Mouse (Mus musculus): Measurements from ENCODE around the gene Rad51b. TPM values are rescaled to one million over a fixed set of nuclear protein-coding genes. Genes with fewer than 3 reads are reported as not detected.

Rad51b gene
- polyA plus RNA-seq, 1 experiment from 2014 or later, result 7.1 TPM

GRCm38 (mm10) chr12:79633458-79634106 is 336.5 kb downstream of the Rad51b start:
- no peak for DNase-seq (ENCODE audit: extremely low spot score, low spot score)
- no peak overlapping the region for H3K4me3 ChIP-seq
- H3K36me3 ChIP-seq (replicated peaks), result no peaks in the 10 kb centered on the region
- H3K9me3 ChIP-seq, result no peaks in the 10 kb centered on the region
- WGBS, result 91% methylated on average over 9 of the region's 9 CpGs
- H3K4me1 ChIP-seq, result peaks cover 6% of the 10 kb centered on the region
- H3K27ac ChIP-seq, result no peak overlapping the region
- no peaks in the 10 kb centered on the region for H3K27me3 ChIP-seq (ENCODE audit: poor library complexity, severe bottlenecking)

DNA sequence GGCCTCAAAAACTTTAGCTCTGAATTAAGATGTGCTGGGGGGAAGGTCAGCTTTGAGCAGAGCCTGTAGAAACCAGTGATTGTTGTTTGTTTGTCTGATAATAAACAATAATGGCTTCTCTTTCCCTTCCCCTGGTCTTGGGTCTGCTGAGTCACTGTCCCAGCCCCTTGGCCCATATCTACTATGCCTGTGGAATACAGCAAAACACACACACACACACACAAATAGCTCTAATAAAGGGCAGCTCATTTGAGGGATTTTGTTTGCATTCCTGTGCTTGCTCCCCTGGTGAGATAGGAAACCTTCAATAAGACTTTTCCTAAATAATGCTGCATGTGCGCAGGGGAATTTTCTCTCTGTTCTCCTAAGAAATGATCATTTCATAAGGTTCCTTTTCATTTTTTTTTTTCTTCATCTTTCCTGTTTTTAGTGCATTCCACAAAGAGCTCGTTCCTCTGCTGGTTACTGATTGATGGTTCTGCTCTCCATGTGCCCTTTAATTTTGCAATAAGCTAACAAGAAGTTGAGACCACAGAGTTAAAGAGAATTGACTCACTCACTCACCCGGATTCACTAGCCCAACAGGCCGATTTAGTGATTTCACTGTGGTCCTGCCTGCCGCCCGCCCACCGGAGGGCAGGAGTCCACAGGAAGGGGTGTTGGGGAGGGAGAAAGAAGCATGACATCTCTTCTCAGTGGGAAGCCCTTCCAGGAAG is 344.6 kb downstream of the Rad51b start:
- DNase-seq (ENCODE audit: extremely low spot score, low spot score), result no peak
- H3K4me3 ChIP-seq, result no peak overlapping the region
- peaks cover 15% of the 10 kb centered on the region for H3K4me1 ChIP-seq
- peak overlapping the region; percentile 58; the same call in 1 of the 2 replicates for H3K27ac ChIP-seq
- 51% methylated on average over 7 of the region's 7 CpGs for WGBS
- no peaks in the 10 kb centered on the region for H3K36me3 ChIP-seq (replicated peaks)
- H3K27me3 ChIP-seq (ENCODE audit: poor library complexity, severe bottlenecking), result no peaks in the 10 kb centered on the region
- H3K9me3 ChIP-seq, result no peaks in the 10 kb centered on the region; the same call in 1 of the 2 replicates

DNA sequence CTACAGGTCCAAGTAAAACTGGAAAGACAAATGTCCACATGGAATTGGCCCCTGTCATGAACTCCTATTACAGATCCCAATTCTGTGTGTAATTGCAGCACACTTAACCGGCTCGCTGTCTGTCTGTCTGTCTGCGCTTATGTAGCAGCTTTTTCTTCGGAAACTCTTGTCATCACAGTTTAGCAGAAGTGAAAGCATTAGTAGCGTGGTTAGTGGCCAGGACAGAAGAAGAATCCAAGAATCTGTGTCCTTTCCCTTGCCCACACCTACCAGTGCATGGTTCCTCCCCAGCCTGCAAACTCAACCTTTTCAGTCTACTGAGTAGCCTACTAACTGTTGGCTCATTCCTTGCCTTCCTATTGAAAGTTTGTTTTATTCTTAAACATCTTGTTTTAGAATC is 345.6 kb downstream of the Rad51b start:
- H3K4me3 ChIP-seq, result no peak overlapping the region
- H3K4me1 ChIP-seq, result peaks cover 22% of the 10 kb centered on the region
- H3K9me3 ChIP-seq, result no peaks in the 10 kb centered on the region; the same call in 1 of the 2 replicates
- no peak for DNase-seq (ENCODE audit: extremely low spot score, low spot score)
- no peaks in the 10 kb centered on the region for H3K27me3 ChIP-seq (ENCODE audit: poor library complexity, severe bottlenecking)
- 94% methylated on average over 5 of the region's 5 CpGs for WGBS
- no peaks in the 10 kb centered on the region for H3K36me3 ChIP-seq (replicated peaks)
- H3K27ac ChIP-seq, result no peak overlapping the region

GRCm38 (mm10) chr12:79645656-79646055 is 348.6 kb downstream of the Rad51b start:
- Histone ChIP-seq H3K4me1 (peaks cover 43% of the 10 kb centered on the region), H3K9me3 (no peaks in the 10 kb centered on the region), H3K27me3 (ENCODE audit: poor library complexity, severe bottlenecking) (no peaks in the 10 kb centered on the region), H3K36me3 (replicated peaks) (no peaks in the 10 kb centered on the region), H3K4me3 (no peak overlapping the region), H3K27ac (no peak overlapping the region)
- 90% methylated on average over 4 of the region's 4 CpGs for WGBS
- DNase-seq (ENCODE audit: extremely low spot score, low spot score), result no peak

DNA sequence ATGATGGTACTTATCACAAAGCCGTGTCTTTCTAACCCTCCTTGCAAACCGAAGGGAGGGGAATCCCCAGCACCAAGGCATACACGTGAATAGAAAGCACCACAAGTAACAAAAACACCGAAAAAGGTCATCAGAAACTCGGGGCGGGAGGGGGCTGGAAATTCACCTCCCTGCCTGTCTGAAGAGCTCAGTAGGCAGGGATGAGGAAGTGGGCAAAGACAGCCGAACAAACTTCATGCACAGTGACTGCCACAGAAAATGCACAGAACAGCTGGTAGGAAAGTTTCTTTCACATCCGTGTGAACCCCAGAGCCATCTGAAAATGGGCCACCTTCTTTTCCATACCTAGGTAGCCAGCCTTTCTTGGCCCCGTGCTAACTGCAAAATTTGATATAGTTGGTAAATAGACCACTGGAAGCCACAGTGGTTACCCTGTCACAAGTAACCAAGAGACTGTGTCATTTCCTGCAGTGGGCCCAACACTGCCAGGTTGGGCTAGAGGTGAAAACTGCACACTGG is 349.6 kb downstream of the Rad51b start:
- Histone ChIP-seq H3K27me3 (ENCODE audit: poor library complexity, severe bottlenecking) (no peaks in the 10 kb centered on the region), H3K9me3 (no peaks in the 10 kb centered on the region), H3K27ac (peak overlapping the region; percentile 67; the same call in 1 of the 2 replicates), H3K4me1 (peaks cover 34% of the 10 kb centered on the region), H3K36me3 (replicated peaks) (no peaks in the 10 kb centered on the region), H3K4me3 (no peak overlapping the region)
- 91% methylated on average over 9 of the region's 9 CpGs for WGBS
- no peak for DNase-seq (ENCODE audit: extremely low spot score, low spot score)

DNA sequence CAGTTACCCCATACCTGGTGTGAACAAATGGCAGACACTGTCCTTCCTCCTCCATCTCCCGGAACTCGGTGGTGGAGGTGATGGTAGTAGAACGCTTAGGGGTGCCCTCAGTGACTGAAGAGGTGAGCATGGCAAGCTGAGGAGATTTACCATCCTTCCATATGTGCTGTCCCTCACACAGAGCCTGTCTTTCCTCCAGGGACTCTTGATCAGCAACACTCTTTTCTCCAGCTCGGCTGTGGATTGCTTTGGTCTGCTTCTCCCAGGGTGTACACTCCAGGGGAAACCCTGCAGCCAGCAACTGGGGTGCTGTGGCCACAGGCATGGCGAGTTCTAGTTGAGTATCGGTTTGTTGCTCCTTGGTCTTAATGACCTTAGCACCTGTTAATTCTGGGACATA is 350.3 kb downstream of the Rad51b start:
- DNase-seq (ENCODE audit: extremely low spot score, low spot score), result no peak
- H3K27me3 ChIP-seq (ENCODE audit: poor library complexity, severe bottlenecking), result no peaks in the 10 kb centered on the region
- no peak overlapping the region for H3K4me3 ChIP-seq
- no peaks in the 10 kb centered on the region for H3K9me3 ChIP-seq
- peaks cover 28% of the 10 kb centered on the region for H3K4me1 ChIP-seq
- WGBS, result 95% methylated on average over 6 of the region's 6 CpGs
- H3K36me3 ChIP-seq (replicated peaks), result no peaks in the 10 kb centered on the region
- peak overlapping the region; percentile 67 for H3K27ac ChIP-seq

DNA sequence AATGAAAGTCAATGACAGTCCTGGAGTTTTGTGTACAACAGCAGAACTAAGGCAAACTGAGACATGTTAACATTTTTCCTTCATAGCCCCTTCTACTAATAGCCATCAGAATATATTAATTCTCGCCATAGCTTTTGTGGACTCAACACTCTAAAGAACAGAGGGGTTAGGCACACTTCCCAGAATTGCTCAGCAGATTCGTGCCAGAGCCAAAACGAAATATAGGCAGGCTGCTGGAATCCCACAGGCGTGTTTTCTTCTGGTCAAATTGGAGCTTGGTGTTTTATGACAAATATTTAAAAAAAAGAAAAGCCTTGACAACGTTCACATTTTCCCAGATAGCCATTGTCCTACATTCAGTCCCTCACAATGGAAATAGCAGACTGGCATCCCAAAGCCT is 350.9 kb downstream of the Rad51b start:
- Histone ChIP-seq H3K4me1 (peaks cover 28% of the 10 kb centered on the region), H3K27me3 (ENCODE audit: poor library complexity, severe bottlenecking) (no peaks in the 10 kb centered on the region), H3K9me3 (no peaks in the 10 kb centered on the region), H3K4me3 (no peak overlapping the region), H3K36me3 (replicated peaks) (no peaks in the 10 kb centered on the region), H3K27ac (peak overlapping the region; percentile 78)
- no peak for DNase-seq (ENCODE audit: extremely low spot score, low spot score)
- WGBS, result 89% methylated on average over 5 of the region's 5 CpGs

DNA sequence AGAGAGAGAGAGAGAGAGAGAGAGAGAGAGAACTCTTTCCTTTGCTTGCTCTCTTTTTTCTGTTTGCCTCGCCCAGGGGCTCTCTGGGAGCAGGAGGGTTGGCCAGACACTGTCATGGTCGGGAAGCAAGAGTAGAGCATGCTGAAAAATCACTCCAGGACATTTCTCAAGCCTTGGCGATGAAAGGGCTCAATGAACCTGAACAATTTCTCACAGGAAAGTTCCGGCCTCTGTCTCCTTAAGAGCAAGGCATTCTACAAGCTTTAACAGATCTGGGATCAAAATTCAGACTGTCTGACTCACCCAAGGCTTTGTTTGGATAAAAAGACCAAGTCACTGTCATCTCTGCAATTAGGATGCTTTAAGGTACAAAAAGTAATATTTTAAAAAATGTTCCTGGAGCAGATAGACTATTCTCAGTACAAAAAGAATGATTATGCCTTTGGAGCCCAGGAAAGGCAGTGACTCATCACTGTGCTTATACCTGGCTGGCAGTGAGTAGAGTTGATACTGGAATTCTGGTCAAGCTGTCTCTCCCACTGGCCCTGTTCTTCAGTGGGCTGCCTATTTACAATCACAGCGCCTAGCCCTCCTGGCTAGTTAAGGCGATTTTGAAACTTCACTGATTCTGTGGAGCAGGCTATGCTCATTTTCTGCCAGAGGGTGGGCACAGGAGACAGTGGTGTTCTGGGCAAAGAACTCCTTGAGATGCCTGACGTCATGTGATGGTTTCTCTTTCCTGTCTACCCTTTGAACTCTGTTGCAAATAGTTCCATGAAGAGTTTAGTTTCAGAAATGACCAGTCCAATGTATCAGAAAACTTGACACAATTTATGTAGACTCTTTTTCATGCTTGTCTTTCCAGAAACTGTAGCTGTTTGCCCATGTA is 352.0 kb downstream of the Rad51b start:
- Histone ChIP-seq H3K27ac (peak overlapping the region; percentile 78), H3K9me3 (no peaks in the 10 kb centered on the region), H3K4me3 (no peak overlapping the region), H3K27me3 (ENCODE audit: poor library complexity, severe bottlenecking) (no peaks in the 10 kb centered on the region), H3K36me3 (replicated peaks) (no peaks in the 10 kb centered on the region), H3K4me1 (peaks cover 28% of the 10 kb centered on the region)
- 52% methylated on average over 7 of the region's 7 CpGs for WGBS
- no peak for DNase-seq (ENCODE audit: extremely low spot score, low spot score)

DNA sequence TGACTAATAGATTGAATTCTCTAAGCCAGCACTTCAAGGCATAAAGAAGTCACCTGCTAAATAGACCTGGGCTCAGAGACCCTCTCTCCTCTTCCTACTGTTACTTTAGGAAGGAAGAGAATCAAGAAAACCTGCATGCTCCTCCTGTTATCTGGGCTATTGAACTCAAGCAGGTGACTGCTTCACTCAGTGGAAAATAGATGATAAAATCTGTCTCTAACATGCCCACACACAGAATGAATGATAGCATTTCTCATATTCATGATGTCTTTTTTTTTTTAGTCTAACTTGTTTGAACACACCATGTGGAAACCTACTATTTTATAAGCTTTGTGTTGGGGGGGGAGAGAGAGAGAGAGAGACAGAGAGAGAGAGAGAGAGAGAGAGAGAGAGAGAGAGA is 352.7 kb downstream of the Rad51b start:
- no peak for DNase-seq (ENCODE audit: extremely low spot score, low spot score)
- Histone ChIP-seq H3K4me3 (no peak overlapping the region), H3K9me3 (no peaks in the 10 kb centered on the region), H3K27me3 (ENCODE audit: poor library complexity, severe bottlenecking) (no peaks in the 10 kb centered on the region), H3K4me1 (peaks cover 28% of the 10 kb centered on the region), H3K27ac (peak overlapping the region; percentile 78; the same call in 1 of the 2 replicates), H3K36me3 (replicated peaks) (no peaks in the 10 kb centered on the region)

DNA sequence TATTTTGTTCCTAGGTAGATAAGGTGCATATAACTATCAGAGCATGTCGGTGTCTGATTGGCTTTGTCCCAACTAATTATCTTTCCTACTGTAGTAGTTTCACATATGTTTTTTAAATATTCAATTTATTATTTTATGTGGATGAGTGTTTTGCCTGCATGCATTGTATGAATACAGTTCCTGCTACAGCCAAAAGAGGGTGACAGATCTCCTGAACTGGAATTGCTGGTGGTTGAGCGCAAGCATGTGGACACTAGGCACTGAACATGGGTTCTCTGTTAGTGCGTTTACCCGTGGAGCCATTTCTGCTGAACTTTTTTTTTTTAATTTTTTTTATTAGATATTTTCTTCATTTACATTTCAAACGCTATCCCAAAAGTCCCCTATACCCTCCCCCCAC is 358.1 kb downstream of the Rad51b start:
- H3K9me3 ChIP-seq, result no peaks in the 10 kb centered on the region
- H3K27me3 ChIP-seq (ENCODE audit: poor library complexity, severe bottlenecking), result no peaks in the 10 kb centered on the region
- H3K36me3 ChIP-seq (replicated peaks), result no peaks in the 10 kb centered on the region
- H3K27ac ChIP-seq, result no peak overlapping the region
- H3K4me3 ChIP-seq, result no peak overlapping the region
- no peak for DNase-seq (ENCODE audit: extremely low spot score, low spot score)
- H3K4me1 ChIP-seq, result peaks cover 10% of the 10 kb centered on the region
- 99% methylated on average over 5 of the region's 5 CpGs for WGBS

GRCm38 (mm10) chr12:79658861-79659260 is 361.8 kb downstream of the Rad51b start:
- H3K4me3 ChIP-seq, result no peak overlapping the region
- H3K27me3 ChIP-seq (ENCODE audit: poor library complexity, severe bottlenecking), result no peaks in the 10 kb centered on the region
- H3K9me3 ChIP-seq, result no peaks in the 10 kb centered on the region
- no peaks in the 10 kb centered on the region for H3K36me3 ChIP-seq (replicated peaks)
- DNase-seq (ENCODE audit: extremely low spot score, low spot score), result no peak
- 95% methylated on average over 3 of the region's 3 CpGs for WGBS
- H3K27ac ChIP-seq, result no peak overlapping the region
- H3K4me1 ChIP-seq, result peaks cover 25% of the 10 kb centered on the region

- H3K27ac ChIP-seq, result peak overlapping the region; percentile 78
- no peaks in the 10 kb centered on the region for H3K36me3 ChIP-seq (replicated peaks)
- no peaks in the 10 kb centered on the region for H3K9me3 ChIP-seq
- DNase-seq (ENCODE audit: extremely low spot score, low spot score), result no peak
- H3K4me3 ChIP-seq, result no peak overlapping the region
- no peaks in the 10 kb centered on the region for H3K27me3 ChIP-seq (ENCODE audit: poor library complexity, severe bottlenecking)
- peaks cover 28% of the 10 kb centered on the region for H3K4me1 ChIP-seq
- WGBS, result 11% methylated on average over 2 of the region's 2 CpGs
Measured at GRCm38 (mm10) chr12:79661270-79661669, 364.2 kb downstream of the Rad51b start.

All from forebrain, embryonic 10.5 days (tissue).